Mouse (Mus musculus): ENCODE results near the gene Ldah. TPM values are rescaled to one million over a fixed set of nuclear protein-coding genes. Genes with fewer than 3 reads are reported as not detected.

The Ldah gene
- total and polyA plus RNA-seq, 2 experiments from 2014 or later, result 43.9 to 65.3 TPM

- H3K9me3 ChIP-seq (ENCODE audit: low read length), result no peaks in the 10 kb centered on the region
- no peak for TF ChIP-seq CTCF (IDR thresholded peaks at IDR 0.05; ENCODE audit: low read depth)
- no peak for DNase-seq (ENCODE audit: low spot score)
- ATAC-seq, result no peak
- H3K9ac ChIP-seq (replicated peaks; ENCODE audit: low read length), result no peak overlapping the region
- H3K27ac ChIP-seq, result no peak overlapping the region
- 48% methylated on average over 5 of the region's 5 CpGs for WGBS
- H3K27me3 ChIP-seq (ENCODE audit: insufficient read depth, low read length), result peaks cover 70% of the 10 kb centered on the region
- no peaks in the 10 kb centered on the region for H3K36me3 ChIP-seq (ENCODE audit: insufficient read depth, low read length)
- no peak overlapping the region for H3K4me2 ChIP-seq (ENCODE audit: low read depth, low read length)
- no peak overlapping the region for H3K4me3 ChIP-seq (ENCODE audit: low read length)
- 0 out of 2 replicates have a peak, but pooled peaks cover 3% of the 10 kb centered on the region for H3K4me1 ChIP-seq (ENCODE audit: insufficient read depth, low read length)
Measured at GRCm38 (mm10) chr12:8300521-8300920, 92.6 kb downstream of the Ldah start.

- ATAC-seq (no peak), DNase-seq (ENCODE audit: low spot score) (no peak)
- Histone ChIP-seq H3K4me1 (ENCODE audit: insufficient read depth, low read length) (0 out of 2 replicates have a peak, but pooled peaks cover 3% of the 10 kb centered on the region), H3K9me3 (ENCODE audit: low read length) (no peaks in the 10 kb centered on the region), H3K4me2 (ENCODE audit: low read depth, low read length) (peak overlapping the region; percentile 71), H3K27me3 (ENCODE audit: insufficient read depth, low read length) (peaks cover 74% of the 10 kb centered on the region), H3K4me3 (ENCODE audit: low read length) (peak overlapping the region; percentile 41), H3K9ac (replicated peaks; ENCODE audit: low read length) (peak overlapping the region; percentile 33; the same call in 1 of the 2 replicates), H3K36me3 (ENCODE audit: insufficient read depth, low read length) (no peaks in the 10 kb centered on the region), H3K27ac (no peak overlapping the region)
- no peak for TF ChIP-seq CTCF (IDR thresholded peaks at IDR 0.05; ENCODE audit: low read depth)
- 3% methylated on average over 46 of the region's 46 CpGs for WGBS
Measured at GRCm38 (mm10) chr12:8301011-8301814, 93.3 kb downstream of the Ldah start.

GRCm38 (mm10) chr12:8301841-8302431, 94.0 kb downstream of the Ldah start, which contains the start of gene Gdf7:
Gdf7 (minus strand) TSS chr12:8301954.
- H3K27ac ChIP-seq, result no peak within 1 kb of the TSS
- peak within 1 kb of the TSS; percentile 41 for H3K4me3 ChIP-seq (ENCODE audit: low read length)
- H3K4me2 ChIP-seq (ENCODE audit: low read depth, low read length), result peak within 1 kb of the TSS; percentile 71
- H3K27me3 ChIP-seq (ENCODE audit: insufficient read depth, low read length), result peaks cover 68% of the 10 kb centered on the region
- TF ChIP-seq CTCF (IDR thresholded peaks at IDR 0.05; ENCODE audit: low read depth), result no peak
- H3K4me1 ChIP-seq (ENCODE audit: insufficient read depth, low read length), result 0 out of 2 replicates have a peak, but pooled peaks cover 3% of the 10 kb centered on the region
- ATAC-seq (peak; percentile 36), DNase-seq (ENCODE audit: low spot score) (no peak)
- WGBS, result 2% methylated on average over 50 of the region's 53 CpGs
- H3K36me3 ChIP-seq (ENCODE audit: insufficient read depth, low read length), result no peaks in the 10 kb centered on the region
- H3K9me3 ChIP-seq (ENCODE audit: low read length), result no peaks in the 10 kb centered on the region
- H3K9ac ChIP-seq (replicated peaks; ENCODE audit: low read length), result peak within 1 kb of the TSS; percentile 33; the same call in 1 of the 2 replicates

- TF ChIP-seq CTCF (IDR thresholded peaks at IDR 0.05; ENCODE audit: low read depth), result no peak
- H3K27me3 ChIP-seq (ENCODE audit: insufficient read depth, low read length), result peaks cover 43% of the 10 kb centered on the region
- no peak overlapping the region for H3K9ac ChIP-seq (replicated peaks; ENCODE audit: low read length)
- H3K9me3 ChIP-seq (ENCODE audit: low read length), result no peaks in the 10 kb centered on the region
- H3K4me1 ChIP-seq (ENCODE audit: insufficient read depth, low read length), result 0 out of 2 replicates have a peak, but pooled peaks cover 3% of the 10 kb centered on the region
- DNase-seq (ENCODE audit: low spot score), result no peak
- 45% methylated on average over 2 of the region's 2 CpGs for WGBS
- no peak overlapping the region for H3K4me3 ChIP-seq (ENCODE audit: low read length)
- H3K27ac ChIP-seq, result no peak overlapping the region
- H3K36me3 ChIP-seq (ENCODE audit: insufficient read depth, low read length), result no peaks in the 10 kb centered on the region
- H3K4me2 ChIP-seq (ENCODE audit: low read depth, low read length), result no peak overlapping the region
- no peak for ATAC-seq
Measured at GRCm38 (mm10) chr12:8305258-8305657, 97.4 kb downstream of the Ldah start.

- Histone ChIP-seq H3K27ac (no peak overlapping the region), H3K9me3 (ENCODE audit: low read length) (no peaks in the 10 kb centered on the region), H3K36me3 (ENCODE audit: insufficient read depth, low read length) (no peaks in the 10 kb centered on the region), H3K4me3 (ENCODE audit: low read length) (no peak overlapping the region), H3K4me1 (ENCODE audit: insufficient read depth, low read length) (peaks cover 3% of the 10 kb centered on the region; the same call in 1 of the 2 replicates), H3K9ac (replicated peaks; ENCODE audit: low read length) (no peak overlapping the region), H3K4me2 (ENCODE audit: low read depth, low read length) (no peak overlapping the region), H3K27me3 (ENCODE audit: insufficient read depth, low read length) (peaks cover 32% of the 10 kb centered on the region)
- TF ChIP-seq CTCF (IDR thresholded peaks at IDR 0.05; ENCODE audit: low read depth), result peak; percentile 94
- ATAC-seq (peak; percentile 65), DNase-seq (ENCODE audit: low spot score) (peak; percentile 83)
- 5% methylated on average over 5 of the region's 5 CpGs for WGBS
Measured at GRCm38 (mm10) chr12:8306432-8306831, 98.5 kb downstream of the Ldah start.

GRCm38 (mm10) chr12:8306910-8307309, 99.0 kb downstream of the Ldah start:
- no peak overlapping the region for H3K4me2 ChIP-seq (ENCODE audit: low read depth, low read length)
- TF ChIP-seq CTCF (IDR thresholded peaks at IDR 0.05; ENCODE audit: low read depth), result no peak
- DNase-seq (ENCODE audit: low spot score) (no peak), ATAC-seq (peak; percentile 21; the same call in 1 of the 2 replicates)
- no peak overlapping the region for H3K9ac ChIP-seq (replicated peaks; ENCODE audit: low read length)
- peaks cover 3% of the 10 kb centered on the region; the same call in 1 of the 2 replicates for H3K4me1 ChIP-seq (ENCODE audit: insufficient read depth, low read length)
- H3K4me3 ChIP-seq (ENCODE audit: low read length), result no peak overlapping the region
- peaks cover 32% of the 10 kb centered on the region for H3K27me3 ChIP-seq (ENCODE audit: insufficient read depth, low read length)
- no peaks in the 10 kb centered on the region for H3K9me3 ChIP-seq (ENCODE audit: low read length)
- no peak overlapping the region for H3K27ac ChIP-seq
- H3K36me3 ChIP-seq (ENCODE audit: insufficient read depth, low read length), result no peaks in the 10 kb centered on the region
- WGBS, result 66% methylated on average over 1 of the region's 1 CpGs
